Mouse (Mus musculus): Measurements from ENCODE around the gene Mfsd7a.
"Not testable (repeated sequence)": the region's sequence is repeated elsewhere in the genome, so short reads cannot be mapped to it uniquely, and the experiment has no call there.

Mfsd7a gene

DNA sequence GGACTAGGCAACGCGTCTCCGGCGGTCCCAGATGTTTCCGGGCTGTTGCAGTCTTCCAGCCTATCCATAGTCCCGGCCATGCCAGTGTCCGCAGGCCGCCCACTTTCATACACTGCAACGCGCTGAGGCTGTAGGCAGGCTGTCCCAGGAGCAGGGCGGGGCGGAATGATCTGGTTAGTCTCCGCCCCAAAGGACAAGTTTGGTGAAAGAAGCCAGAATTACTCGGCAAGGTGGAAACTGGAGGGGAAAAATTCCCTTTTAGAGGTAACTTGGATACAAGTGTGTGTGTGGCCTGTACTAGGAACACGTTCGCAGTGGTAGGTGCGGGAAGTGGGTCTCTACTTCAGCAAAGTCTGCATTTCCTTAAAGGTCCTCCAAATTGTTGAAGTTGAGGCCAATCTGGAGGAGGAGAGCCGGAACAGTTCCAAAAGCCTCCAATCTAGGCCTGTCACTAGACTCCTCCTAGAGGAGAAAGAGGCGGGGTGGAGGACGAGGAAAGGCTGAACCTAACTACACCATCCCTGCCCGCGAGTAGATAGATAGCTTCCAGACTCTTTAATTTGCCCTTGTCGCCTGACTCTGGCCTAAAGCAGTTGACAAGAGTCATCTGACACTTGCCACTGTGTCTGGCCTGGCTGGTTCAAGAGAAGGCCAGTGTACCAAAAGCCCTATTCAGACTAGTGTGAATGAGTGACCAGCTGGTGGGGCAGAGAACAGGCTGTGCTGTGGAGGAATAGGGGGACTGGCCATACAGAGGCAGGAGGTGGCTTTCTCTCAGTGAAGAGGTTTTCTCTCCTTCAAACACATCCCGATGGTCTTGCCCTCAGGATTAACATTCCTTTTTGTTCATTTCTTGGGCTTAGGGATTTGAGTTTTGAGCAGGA, at the start of gene Mfsd7a:
TSS of gene Mfsd7a (minus strand) at position 107 of the 884 bp plus-strand sequence.
- DNase-seq = no peak

DNA sequence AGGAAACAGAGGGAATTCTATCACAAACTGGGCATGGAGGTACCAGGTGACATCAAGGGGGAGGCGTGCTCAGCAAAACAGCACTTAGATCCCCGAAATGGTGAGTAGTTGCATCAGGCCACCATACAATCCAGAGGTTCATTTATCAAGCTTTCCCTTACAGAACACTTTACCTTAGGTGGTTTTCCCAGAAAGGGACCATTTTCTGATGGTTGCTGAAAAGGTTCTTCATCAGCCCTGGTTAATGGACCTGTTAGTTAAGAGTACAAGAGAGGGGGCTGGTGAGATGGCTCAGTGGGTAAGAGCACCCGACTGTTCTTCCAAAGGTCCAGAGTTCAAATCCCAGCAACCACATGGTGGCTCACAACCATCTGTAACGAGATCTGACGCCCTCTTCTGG, 37.5 kb upstream of the Mfsd7a start:
- DNase-seq = not testable (repeated sequence)

DNA sequence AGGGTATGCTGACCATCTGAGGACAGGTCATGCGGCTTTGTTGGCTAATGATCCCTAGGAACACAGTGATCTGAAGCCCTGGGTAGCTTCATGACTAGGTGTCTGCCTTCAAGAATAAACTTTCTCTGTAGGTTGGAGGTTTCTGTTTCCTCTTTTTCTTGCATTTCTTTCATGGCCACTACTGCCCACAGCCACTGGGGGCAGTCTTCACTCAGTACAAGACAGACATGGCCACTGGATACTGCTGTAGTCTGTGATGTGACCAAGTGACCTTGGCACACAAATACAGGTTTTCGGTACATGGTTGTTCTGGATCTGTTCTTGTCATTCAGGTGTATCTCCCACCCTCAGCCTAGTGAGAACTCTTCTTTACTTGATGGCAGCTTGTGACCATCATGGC, 36.5 kb upstream of the Mfsd7a start:
- no peak for DNase-seq

DNA sequence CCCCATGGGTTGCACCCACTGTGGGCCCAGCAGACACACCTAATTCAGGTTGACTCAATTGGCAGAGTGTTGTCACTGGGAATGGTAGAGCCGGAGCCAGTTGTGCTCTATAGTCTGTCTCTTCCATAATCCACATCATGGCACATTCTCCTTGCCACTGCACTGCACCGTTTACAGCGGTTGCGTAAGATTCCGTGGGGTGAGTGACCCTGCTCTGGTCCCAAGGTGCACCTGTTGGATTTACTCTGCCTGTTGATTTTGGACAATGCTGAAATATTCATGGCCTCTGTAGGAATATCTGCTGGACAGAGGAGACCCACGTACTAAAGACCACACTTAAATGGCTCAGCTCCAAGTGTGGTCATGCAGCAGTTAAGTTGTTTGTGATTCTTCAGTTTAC, 34.3 kb upstream of the Mfsd7a start:
- DNase-seq = no peak

DNA sequence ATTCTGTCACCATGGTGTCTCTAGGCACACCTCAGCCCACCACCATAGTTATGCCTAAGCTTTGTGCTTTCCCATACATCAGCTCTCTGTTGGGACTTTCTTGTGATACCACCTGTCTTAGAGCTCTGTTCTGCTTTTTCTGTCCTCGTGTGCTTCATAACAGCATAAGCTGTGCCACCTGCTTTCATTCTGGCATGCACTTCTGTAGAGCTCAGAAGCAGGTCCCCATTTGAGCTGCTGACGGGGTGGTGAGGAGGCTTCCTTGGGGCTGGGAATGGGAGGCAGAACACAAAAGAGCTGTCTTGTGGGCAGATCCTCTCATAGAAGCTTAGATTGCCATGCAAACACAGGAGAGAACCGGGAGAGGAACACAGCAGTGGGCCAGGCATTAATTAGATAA, 27.3 kb upstream of the Mfsd7a start:
- DNase-seq = no peak

DNA sequence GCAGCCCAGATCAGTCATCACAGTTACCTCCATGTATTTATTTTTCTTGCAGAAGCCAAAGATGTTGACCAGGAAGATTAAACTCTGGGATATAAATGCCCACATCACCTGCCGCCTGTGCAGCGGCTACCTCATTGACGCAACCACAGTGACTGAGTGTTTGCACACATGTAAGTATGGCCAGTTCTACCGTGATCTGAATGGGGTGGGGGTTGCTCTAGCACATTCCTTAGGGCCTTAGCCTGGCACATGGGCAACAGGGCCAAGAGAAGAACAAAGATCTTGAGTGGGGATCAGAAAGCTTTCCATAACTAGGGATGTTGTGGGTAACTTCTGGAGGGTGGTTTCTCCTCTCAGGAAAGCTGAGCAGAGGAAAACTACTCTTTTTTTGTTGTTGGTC, 25.0 kb upstream of the Mfsd7a start:
- no peak for DNase-seq

DNA sequence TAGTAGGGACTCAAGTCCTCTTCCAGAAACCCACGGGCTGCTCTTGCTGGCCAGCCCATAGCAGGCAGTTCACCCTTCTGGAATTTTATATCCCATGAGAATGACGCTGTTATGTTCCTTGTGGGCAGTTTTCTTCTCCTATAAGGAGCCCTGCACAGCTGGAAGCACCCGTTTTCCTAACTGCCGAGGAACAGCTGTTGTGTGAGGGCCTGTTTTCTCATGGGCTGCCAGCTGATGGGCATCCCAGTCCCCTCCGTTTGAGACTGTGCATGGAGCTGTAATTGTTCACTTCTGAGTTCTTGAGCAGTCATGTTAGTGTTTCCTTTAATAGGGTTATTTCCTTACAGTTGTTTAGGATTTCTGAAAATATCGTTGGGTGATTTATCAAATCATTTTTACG, 20.9 kb upstream of the Mfsd7a start:
- no peak for DNase-seq

DNA sequence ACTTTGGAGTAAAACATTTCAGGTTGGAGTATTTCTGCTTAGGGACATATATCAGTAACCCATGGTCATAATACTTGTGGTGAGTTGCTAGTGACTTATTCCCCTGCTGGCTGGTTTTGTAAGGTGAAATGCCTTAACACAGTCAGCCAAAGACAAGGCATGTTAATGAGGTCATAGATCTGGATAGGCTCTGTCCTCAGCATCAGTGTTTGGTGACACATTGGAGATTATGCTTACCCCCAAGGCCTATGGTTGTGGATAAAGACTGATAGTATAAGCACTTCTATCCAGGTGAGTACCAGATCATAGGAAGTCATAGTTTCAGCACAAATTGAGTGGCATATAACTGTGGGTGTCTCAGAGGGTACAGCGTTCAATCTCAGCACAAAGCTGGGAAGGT, 18.0 kb upstream of the Mfsd7a start:
- no peak for DNase-seq

DNA sequence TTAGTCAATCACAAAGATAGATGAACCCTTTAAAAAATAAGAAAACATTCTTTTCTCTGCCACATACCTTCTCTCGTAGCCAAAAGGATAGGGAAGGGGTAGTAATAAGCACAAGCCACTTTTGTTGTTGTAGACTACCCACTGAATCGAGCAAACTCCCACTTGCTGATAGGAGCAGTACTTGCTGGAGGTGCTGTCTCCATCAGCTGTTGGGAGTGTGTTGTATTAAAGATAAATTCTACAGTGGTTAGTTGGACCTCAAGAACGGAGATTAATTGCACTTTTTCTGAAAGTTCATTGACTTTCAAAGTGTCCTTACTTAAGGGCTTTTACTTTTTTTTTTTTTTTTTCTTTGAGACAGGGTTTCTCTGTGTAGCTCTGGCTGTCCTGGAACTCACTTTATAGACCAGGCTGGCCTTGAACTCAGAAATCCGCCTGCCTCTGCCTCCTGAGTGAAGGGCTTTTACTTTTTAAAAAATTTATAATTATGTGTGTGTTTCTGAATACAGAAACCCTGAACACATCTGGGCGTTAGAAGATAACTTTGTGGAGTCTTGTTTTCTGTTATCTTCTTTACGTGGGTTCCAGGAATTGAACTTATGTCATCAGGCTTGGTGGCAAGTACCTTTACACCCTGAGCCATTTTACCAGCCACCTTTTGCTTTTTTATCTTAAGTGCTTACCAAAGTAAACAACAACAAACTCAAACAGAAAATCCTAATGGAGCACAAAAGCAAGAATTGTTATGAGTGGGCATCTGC, 16.6 kb upstream of the Mfsd7a start:
- no peak for DNase-seq

DNA sequence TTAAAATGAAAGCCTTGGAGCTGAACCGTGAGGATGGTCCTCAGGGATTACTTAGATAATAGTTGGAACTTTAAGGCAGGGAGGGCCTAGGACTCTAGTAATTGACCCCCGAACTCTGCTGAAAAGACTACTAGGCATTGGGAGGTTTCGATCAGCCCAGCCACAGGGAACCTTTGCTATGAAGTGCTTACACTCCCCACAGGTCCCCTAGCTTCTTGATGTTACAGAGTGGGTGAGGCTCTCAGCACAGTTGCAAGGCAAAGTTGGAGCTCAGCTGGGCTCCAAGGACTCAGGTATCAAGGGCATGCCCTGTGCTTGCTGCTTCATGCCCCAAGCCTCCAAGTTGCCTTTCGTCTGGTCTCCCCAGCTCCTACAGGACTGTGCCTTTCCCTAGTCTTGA, 13.8 kb upstream of the Mfsd7a start:
- no peak for DNase-seq

DNA sequence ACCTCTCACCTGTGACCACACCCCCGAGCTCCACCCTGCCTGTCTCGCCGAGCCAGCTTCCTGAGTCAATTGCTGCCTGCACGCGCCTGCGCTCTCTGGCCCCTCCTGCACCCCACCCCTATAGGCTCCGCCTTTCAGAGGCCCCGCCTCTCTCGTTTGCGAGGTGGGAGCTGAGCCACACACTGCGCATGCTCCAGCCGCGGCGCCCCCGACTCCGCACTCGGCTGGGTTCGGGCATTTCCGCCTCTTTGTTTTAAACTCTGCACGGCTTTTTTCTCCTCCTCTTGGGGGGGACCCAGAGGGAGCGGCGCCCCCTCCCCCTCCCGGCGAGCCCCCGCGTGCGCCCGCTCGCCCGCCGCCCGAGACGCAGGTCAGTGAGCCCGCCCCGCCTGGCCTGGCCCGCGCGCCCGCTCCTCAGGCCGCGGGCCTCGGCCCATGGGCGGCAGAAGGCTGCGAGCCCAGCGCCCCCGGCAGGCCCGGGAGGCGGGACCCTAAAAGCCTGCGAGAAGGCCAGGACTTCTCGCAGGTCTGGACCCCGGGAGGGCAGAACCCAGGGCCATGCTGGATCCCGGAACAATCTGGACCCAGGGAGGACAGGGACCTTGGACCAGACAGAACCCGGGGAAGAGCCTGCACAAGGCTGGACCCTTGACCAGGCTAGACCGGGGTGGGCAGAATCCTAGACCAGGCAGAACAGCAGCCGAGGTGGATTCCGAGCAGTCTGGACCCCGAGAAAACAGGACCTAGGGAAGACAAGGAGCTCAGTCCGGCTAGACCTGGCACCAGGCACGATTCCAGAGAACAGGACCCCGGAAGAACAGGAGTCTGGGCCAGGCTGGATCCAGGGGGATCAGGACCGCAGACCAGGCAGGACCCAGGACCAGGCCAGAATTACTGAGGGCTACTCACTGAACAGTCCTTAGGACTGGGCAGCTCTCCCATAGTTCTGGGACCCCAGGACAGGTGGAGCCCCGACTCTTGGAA, 12.7 kb upstream of the Mfsd7a start, which contains the start of gene Pcgf3:
TSS of gene Pcgf3 (plus strand) at position 151 of the 984 bp plus-strand sequence.
- peak; percentile 97 for DNase-seq

DNA sequence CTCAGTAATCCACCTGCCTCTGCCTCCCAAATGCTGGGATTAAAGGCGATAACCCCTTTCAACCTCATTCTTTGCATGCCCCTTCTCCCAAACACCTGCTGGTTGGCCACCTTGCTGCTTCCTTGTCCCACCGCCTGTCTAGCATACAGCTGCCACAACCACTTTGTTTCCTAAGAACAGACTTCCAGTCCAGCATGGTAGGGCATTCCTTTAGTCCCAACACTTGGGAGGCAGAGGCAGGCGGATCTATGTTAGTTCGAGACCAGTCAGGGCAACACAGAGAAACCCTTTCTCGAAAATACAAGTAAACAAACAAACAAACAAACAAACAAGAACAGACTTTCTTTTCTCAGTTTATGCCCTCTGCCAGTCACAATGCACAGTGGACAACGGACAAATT, 11.8 kb upstream of the Mfsd7a start:
- no peak for DNase-seq

DNA sequence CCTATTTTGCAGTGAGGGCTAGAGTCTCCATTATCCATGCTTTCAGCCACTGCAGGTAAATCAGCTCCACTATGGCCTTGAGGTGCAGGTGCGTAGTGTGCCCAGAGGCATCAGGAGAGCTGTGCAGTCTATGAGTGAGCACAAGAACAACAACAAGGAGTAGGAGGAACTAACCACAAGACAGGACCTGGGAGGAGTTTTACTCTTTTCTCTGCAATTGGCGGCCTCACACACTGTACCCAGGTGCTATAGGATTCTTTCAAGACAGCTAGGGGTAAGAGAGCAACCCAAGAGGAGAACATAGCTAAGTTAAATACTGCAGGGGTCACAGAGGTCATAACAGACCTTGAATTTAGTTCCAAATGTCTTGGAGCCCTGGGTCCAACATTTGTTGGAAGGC, 10.0 kb upstream of the Mfsd7a start:
- no peak for DNase-seq

DNA sequence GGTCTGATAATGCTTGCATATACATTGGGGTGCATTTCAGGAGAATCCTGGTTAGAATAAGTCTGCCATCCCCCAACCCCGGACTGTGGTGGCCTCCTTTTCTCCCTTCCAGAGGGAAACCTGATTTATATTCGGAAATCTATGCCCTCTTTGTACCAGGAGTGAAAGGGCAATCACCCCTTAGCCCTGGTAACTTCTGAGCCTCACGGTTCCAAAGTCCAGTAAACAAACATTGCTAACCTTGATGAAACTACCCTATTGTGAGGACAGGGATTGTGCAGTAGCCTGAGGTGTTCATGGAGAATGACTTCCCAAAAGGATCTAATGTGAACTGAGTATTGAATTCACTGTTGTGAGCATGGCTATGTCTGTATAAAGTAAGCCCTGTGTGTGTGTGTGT, 5.4 kb upstream of the Mfsd7a start:
- DNase-seq = no peak

DNA sequence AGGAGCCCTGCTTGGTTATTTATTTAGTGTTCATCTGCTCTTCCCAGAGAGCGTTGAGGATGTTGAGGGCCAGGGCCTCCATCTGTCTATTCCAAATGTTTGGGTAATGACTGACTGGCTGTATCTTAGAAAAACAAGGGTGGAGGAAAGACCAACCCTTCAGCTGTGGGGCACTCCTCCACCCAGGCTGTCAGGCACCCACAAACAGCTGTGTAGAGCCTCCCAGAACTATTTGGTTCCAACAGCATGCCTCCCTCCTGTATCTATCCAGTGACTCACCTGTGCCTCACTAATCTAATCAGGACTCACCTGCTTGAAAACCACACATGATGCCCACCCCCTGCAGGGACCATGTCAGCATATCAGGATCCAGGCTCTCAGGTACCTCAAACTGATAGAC, 3.7 kb upstream of the Mfsd7a start:
- DNase-seq = no peak

DNA sequence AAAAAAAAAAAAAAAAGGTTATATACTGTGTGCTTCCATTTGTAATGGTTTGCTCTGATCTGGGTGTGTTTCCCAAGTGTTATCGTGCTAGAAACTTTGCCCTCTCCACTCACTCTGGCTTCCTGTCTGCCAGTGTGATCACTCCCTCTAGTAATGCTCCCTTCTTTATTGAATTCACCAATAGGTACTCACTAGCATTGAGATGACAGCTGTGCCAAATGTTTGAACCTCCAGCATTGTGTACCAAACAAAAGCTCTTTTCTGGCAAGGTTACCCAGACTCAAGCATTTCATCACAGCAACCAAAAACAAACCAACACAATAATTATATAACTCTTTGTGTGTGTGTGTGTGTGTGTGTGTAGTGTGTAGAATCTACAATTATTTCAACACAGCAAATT, 2.9 kb upstream of the Mfsd7a start:
- DNase-seq = no peak

DNA sequence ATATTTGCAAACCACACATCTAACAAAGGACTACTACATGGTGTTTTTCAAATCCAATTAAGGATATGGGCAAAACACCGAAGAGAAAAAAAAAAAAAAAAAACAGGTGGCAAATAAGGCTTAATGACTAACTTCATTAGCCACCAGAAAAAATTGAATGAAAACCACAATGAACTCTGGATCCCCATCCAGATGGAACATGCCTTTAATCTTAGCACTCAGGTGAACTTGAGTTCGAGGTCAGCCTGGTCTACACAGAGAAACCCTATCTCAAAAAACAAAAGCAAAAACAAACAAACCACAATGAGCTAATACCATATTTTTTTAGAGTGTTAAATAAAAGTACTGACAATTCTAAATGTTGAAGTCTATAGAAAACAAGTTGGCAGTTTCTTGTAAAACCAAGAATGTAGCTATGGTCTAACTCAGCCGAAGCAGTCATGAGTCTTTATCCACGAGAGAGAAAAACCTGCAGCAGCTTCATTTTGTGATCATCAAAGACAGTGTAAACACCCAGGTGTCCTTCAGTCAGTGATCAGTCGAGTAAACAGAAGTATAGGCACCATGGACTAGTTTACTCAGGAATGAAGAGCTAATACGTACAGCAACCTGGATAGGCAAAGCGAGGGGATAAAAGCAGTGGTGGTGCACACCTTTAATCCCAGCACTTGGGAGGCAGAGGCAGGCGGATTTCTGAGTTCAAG, 2.3 kb upstream of the Mfsd7a start:
- no peak for DNase-seq

DNA sequence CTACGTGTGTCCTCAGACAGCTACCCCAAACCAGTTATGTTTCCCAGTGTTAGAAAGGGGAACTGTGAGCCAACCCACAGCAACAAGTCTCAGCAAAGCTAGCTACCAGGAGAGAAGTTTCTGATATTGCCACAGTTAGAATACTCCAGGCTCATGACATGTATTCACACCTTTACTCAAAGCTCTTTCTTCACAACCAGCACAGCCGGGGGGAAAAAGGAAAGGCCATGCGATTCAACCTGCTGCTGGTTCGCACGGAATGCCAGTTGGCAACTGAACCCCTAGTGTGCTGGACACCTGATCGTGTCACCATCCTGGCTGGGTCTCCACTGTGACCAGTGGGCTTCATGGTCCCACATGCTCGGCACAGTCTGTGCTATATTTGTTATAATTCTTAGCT, 834 bp downstream of the Mfsd7a start:
- no peak for DNase-seq

DNA sequence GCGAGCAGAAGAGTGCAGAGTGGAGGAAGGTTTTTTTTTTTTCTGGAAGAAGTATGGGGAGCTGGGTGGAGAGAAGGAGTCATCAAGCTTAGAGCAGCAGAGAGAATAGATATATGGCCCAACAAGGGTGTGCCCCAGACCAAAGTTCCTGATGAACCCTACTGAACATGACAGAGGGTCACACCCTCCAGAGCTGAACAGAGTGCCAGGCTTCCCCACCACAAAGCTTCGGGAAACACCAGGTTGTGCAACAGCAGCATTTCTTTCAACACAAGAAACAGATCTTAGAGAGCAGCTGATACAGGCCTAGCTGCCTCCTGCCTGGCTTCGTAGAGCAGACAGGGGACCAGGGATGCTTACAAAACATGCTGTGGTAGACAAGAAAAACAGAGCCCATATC, 1.7 kb downstream of the Mfsd7a start:
- DNase-seq = no peak

DNA sequence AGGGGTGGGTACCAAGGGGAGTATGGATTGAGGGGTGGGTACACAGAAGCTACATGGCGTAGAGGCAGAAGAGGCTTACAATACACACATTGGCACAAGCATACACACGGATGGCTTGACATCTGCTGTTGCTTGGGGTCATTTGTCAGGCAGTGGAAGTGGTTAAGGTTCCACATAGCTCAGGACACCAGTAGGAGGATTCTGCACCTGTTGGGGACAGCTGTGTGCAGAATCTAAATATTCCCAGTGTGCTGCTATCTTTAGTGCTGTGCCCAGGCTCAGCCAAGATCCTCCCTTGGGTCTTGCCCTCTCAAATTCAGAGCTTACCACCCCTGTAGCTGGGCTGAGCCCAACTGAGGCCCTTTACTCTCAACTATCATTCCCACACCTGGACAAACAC, 12.6 kb downstream of the Mfsd7a start:
- no peak for DNase-seq

DNA sequence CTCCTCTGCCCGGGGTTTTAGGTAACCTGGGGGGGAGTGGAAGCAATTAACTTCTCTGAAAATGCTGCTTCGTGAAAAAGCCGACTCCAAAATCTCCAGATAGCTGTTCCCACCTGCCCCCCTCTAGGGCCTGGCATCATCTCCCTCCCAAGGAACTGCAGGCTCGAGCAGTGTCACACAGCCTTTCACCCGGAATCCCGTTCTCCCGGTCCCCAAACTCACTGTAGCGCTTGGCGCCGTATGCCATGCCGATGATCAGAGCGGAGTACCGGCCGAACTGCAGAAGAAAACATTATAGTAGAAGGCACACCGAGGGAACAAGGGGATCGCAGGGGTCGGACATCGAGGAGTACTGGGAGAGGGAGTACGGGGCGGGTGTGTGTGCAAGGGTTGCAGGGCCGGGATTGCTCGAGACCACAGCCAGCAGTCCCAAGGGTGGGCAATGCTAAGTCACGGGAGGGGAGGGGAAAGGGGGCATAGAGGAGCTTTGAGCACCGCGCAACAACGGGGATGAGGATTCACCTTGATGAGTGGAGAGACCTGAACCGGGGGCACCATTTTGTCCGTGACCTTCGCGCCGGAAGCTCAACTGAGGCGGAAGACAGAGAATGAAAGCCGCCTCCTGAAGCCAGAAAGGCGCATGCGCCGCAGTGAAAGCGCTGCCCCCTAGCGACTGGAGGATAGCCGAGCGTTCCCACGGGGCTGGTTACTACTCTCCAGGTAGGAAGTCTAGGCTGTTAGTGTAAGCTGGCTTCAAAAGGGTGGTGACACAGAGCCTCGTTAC, 14.7 kb downstream of the Mfsd7a start, which contains the start of gene Atp5k:
TSS of gene Atp5k (minus strand) at position 645 of the 784 bp plus-strand sequence.
- peak; percentile 96 for DNase-seq
